Mouse (Mus musculus): ENCODE results near the gene Cd300ld2. TPM values are rescaled to one million over a fixed set of nuclear protein-coding genes. Genes with fewer than 3 reads are reported as not detected.
"Not testable (repeated sequence)": the region's sequence is repeated elsewhere in the genome, so short reads cannot be mapped to it uniquely, and the experiment has no call there.

Cd300ld2 gene
- not detected in 2 replicates for polyA plus RNA-seq (2016; fragmentation: Nextera tagmentation; extraction: Ambion mirVana)

DNA sequence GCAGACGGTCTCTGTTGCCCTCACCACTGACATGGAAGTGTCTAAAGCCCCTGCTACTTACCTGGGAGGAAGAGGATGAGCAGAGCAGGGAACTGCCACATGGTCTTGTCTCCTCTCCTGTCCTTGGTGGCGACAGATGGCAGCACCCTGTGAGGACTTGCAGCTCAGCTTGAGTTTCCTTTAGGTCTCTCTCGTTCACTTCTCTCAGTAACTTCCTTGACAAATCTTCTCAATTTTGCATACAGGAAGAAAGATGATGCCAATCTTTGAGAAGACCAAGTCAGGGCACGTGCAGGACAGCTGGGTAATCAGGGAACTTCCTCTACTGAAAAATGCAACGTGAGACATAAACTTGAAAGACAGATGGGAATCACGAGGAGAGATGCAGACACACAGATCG is at the start of gene Cd300ld2:
Gene Cd300ld2, minus strand, starts transcription at position 101 of the 400 bp plus-strand sequence.
- not testable (repeated sequence) for H3K9me3 ChIP-seq; ATAC-seq (ENCODE audit: insufficient number of reproducible peaks, insufficient read depth, low FRiP score, low TSS enrichment, low read depth); H3K36me3 ChIP-seq; H3K4me1 ChIP-seq (replicated peaks); H3K4me3 ChIP-seq (replicated peaks); H3K9ac ChIP-seq (replicated peaks); H3K27me3 ChIP-seq; H3K27ac ChIP-seq; H3K4me2 ChIP-seq
- WGBS, result no CpG with 5 or more reads among the region's 7 CpGs

DNA sequence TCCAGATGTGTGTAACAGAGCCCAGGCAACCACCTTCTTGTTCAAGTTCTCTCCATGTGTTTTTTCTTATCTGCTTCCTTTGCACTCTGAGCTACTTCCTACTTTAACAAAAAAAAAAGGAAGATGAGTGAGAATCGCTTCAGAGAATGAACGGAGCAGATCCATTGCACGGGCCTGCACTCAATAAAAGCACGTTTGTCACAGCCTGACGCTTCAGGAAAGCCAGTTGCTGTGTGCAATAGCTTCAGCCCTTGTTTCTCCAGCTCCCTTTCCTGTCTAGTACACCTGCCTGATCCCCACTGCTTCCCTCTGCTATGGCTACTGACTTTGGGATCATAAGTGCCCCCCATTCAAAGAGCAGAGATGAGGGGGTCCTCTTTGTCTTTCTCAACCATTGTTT is 46.1 kb upstream of the Cd300ld2 start, which contains the start of gene Cd300e:
Gene Cd300e, minus strand, starts transcription at position 101 of the 400 bp plus-strand sequence.
- H3K4me2 ChIP-seq, result no peak within 1 kb of the TSS
- H3K36me3 ChIP-seq, result no peaks in the 10 kb centered on the region
- H3K9ac ChIP-seq (replicated peaks), result no peak within 1 kb of the TSS
- 42% methylated on average over 5 of the region's 5 CpGs for WGBS
- no peaks in the 10 kb centered on the region for H3K4me1 ChIP-seq (replicated peaks)
- ATAC-seq (ENCODE audit: insufficient number of reproducible peaks, insufficient read depth, low FRiP score, low TSS enrichment, low read depth), result no peak
- H3K27me3 ChIP-seq, result peaks cover 7% of the 10 kb centered on the region
- no peaks in the 10 kb centered on the region for H3K9me3 ChIP-seq
- no peak within 1 kb of the TSS for H3K27ac ChIP-seq
- no peak within 1 kb of the TSS for H3K4me3 ChIP-seq (replicated peaks)

DNA sequence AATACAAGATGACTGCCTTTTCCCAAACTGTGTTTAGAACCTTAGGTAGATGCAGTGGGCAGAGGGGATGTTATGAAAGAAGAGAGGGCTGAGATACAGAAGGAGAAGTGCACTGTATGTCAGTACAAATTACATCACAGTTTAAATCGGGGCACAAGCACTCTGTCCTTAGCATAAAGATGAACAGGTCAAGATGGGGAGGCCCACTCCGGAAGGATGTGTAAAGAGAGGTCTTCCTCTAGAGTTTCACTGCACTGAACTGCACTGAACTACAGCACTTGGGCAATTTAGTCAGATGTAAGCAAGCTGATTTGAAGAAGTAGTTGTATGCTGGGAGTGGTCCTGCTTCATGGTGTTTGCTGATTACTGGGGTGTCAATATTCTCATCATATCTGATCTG is 43.8 kb upstream of the Cd300ld2 start:
- H3K27me3 ChIP-seq, result peaks cover 7% of the 10 kb centered on the region; the same call in 1 of the 2 replicates
- ATAC-seq (ENCODE audit: insufficient number of reproducible peaks, insufficient read depth, low FRiP score, low TSS enrichment, low read depth), result no peak

DNA sequence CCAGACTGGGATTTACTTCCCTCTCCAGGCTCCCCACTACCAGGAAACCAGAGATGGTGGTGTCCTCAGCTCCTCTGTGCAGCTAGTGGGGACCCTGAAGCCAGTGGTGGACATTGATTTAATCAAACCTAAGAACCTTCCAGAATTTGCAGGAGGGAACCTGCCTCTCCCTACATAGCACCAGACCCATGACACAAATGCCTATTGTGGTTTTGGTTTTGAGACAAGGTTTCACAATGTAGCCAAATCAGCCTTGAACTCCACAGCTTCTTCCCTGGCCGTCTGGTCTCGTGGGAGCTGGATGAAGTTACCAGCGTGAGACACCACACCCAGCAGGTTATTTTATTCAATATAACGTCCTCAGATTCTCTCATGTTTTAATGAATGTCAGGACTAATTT is 42.7 kb upstream of the Cd300ld2 start:
- Histone ChIP-seq H3K27ac (no peak overlapping the region), H3K36me3 (no peaks in the 10 kb centered on the region), H3K27me3 (peaks cover 7% of the 10 kb centered on the region; the same call in 1 of the 2 replicates), H3K9me3 (no peaks in the 10 kb centered on the region), H3K4me1 (replicated peaks) (no peaks in the 10 kb centered on the region), H3K4me3 (replicated peaks) (no peak overlapping the region), H3K4me2 (no peak overlapping the region), H3K9ac (replicated peaks) (no peak overlapping the region)
- 71% methylated on average over 4 of the region's 4 CpGs for WGBS
- ATAC-seq (ENCODE audit: insufficient number of reproducible peaks, insufficient read depth, low FRiP score, low TSS enrichment, low read depth), result no peak

More for the DNA sequence above, 43.8 kb upstream of the Cd300ld2 start:
- Histone ChIP-seq H3K9me3 (no peaks in the 10 kb centered on the region), H3K27ac (no peak overlapping the region), H3K4me2 (no peak overlapping the region), H3K9ac (replicated peaks) (no peak overlapping the region), H3K36me3 (no peaks in the 10 kb centered on the region), H3K4me1 (replicated peaks) (no peaks in the 10 kb centered on the region), H3K4me3 (replicated peaks) (no peak overlapping the region)
- WGBS, result 76% methylated on average over 2 of the region's 2 CpGs

DNA sequence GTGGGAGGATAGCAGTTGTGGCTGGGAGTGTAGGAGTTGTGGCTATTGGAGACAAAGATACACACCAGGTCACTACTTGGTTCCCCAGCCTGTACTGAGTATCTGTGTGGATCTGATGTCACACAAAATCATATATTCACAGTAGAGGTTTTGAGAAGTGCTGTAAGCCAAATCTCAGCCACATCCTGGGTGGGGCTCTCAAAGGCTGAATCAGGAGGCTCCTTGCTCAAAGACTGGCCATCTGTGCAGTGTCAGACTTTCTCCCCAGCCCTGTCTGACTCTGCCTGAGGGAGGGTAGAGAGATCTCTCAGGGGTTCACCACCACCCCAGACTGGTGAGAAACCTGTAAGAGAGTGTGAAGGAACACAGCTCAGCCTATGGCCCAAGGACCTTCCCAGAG is 38.5 kb upstream of the Cd300ld2 start:
- no peaks in the 10 kb centered on the region for H3K4me1 ChIP-seq (replicated peaks)
- H3K9ac ChIP-seq (replicated peaks), result no peak overlapping the region
- no peak overlapping the region for H3K4me2 ChIP-seq
- H3K4me3 ChIP-seq (replicated peaks), result no peak overlapping the region
- no peak for ATAC-seq (ENCODE audit: insufficient number of reproducible peaks, insufficient read depth, low FRiP score, low TSS enrichment, low read depth)
- peaks cover 3% of the 10 kb centered on the region for H3K27me3 ChIP-seq
- no peaks in the 10 kb centered on the region for H3K36me3 ChIP-seq
- H3K9me3 ChIP-seq, result no peaks in the 10 kb centered on the region
- no peak overlapping the region for H3K27ac ChIP-seq

DNA sequence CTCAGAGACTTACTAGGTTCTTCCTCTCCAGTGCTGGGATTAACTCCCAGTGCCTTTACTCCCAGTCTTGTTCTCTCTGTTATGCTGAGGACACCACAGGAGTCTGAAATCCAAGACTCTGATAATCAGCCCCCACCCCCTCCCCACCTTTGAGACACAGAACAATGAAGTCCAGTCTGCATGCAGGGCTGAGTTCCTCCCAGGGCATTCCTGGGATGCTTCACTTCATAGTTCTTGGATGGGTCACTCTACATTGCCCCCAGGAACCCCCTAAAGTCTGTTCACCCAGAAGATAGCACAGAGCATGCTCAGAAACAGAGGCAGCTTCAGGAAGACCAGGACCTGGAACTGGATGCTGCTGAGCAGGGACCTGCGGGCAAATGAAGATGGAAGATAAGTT is 37.0 kb upstream of the Cd300ld2 start:
- H3K27me3 ChIP-seq, result no peaks in the 10 kb centered on the region; the same call in 1 of the 2 replicates
- no peak overlapping the region for H3K4me3 ChIP-seq (replicated peaks)
- WGBS, result 89% methylated on average over 1 of the region's 1 CpGs
- no peaks in the 10 kb centered on the region for H3K9me3 ChIP-seq
- H3K27ac ChIP-seq, result no peak overlapping the region
- no peaks in the 10 kb centered on the region for H3K4me1 ChIP-seq (replicated peaks)
- H3K9ac ChIP-seq (replicated peaks), result no peak overlapping the region
- H3K36me3 ChIP-seq, result no peaks in the 10 kb centered on the region
- no peak for ATAC-seq (ENCODE audit: insufficient number of reproducible peaks, insufficient read depth, low FRiP score, low TSS enrichment, low read depth)
- H3K4me2 ChIP-seq, result no peak overlapping the region

DNA sequence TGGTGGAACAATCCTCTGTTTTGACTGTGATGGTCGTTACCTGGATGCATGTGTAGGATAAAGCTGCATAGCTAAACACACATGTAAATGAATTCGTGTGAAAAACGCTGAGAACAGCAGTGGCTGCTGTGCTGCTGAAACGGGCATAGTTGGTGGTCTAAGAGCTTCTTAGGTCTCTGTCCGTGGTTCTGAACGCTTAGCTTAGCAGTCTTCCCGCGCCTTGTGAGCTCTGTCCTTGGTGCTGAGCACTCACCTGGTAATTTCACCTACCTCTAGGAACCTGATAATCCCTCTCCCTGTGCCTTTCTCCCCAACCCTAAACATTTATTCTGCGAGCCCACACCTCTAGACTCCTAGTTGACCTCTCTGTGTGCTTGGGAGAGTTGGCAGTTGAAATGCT is 36.2 kb upstream of the Cd300ld2 start:
- Histone ChIP-seq H3K27me3 (no peaks in the 10 kb centered on the region; the same call in 1 of the 2 replicates), H3K4me1 (replicated peaks) (no peaks in the 10 kb centered on the region), H3K9ac (replicated peaks) (no peak overlapping the region), H3K9me3 (no peaks in the 10 kb centered on the region), H3K4me3 (replicated peaks) (no peak overlapping the region), H3K4me2 (no peak overlapping the region), H3K36me3 (no peaks in the 10 kb centered on the region), H3K27ac (no peak overlapping the region)
- ATAC-seq (ENCODE audit: insufficient number of reproducible peaks, insufficient read depth, low FRiP score, low TSS enrichment, low read depth), result no peak
- 2% methylated on average over 9 of the region's 9 CpGs for WGBS

DNA sequence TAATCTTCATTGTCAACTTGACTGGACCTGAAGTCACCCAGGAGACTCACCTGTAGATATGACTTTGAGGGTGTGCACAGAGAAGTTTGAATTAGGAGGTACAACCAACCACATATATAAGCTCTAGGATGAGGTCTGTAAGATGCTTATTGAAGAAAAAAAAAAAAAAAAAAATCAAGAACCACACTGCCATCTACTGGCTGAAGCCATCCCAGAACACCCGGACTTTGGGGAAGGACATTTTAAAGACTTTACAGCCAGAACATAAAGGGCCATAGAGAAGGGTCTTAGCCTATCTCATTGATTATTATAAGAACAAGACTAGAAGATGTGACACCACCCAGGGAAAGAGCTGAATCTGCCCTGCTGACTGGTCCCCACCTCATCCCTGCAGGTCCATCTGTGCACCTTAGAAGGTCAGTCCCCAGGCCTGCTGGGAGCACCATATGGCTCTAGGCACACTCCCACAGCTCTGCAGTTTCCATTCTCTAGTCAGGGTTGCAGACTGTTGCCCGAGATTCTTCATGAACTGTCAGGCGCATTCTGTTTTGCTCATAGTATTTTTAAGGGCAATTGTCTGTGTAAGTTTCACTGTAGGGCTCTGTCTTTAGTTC is 33.4 kb upstream of the Cd300ld2 start:
- ATAC-seq (ENCODE audit: insufficient number of reproducible peaks, insufficient read depth, low FRiP score, low TSS enrichment, low read depth), result no peak
- H3K9me3 ChIP-seq, result no peaks in the 10 kb centered on the region
- no peak overlapping the region for H3K4me2 ChIP-seq
- no peak overlapping the region for H3K27ac ChIP-seq
- H3K27me3 ChIP-seq, result no peaks in the 10 kb centered on the region; the same call in 1 of the 2 replicates
- no peak overlapping the region for H3K9ac ChIP-seq (replicated peaks)
- 38% methylated on average over 3 of the region's 3 CpGs for WGBS
- no peak overlapping the region for H3K4me3 ChIP-seq (replicated peaks)
- H3K36me3 ChIP-seq, result no peaks in the 10 kb centered on the region
- H3K4me1 ChIP-seq (replicated peaks), result no peaks in the 10 kb centered on the region

DNA sequence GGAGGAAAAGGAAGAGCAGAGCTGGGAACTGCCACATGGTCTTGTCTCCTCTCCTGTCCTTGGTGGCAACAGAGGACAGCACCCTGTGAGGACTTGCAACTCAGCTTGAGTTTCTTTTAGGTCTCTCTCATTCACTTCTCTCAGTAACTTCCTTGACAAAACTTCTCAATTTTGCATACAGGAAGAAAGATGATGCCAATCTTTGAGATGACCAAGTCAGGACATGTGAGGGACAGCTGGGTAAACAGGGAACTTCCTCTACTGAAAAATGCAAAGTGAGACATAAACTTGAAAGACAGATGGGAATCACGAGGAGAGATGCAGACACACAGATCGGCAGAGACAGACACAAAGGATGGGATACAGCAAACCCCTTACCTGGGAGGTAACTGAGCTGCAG is 32.3 kb upstream of the Cd300ld2 start, which contains the start of gene Cd300ld3:
Gene Cd300ld3, minus strand, starts transcription at position 151 of the 400 bp plus-strand sequence.
- 83% methylated on average over 2 of the region's 2 CpGs for WGBS

DNA sequence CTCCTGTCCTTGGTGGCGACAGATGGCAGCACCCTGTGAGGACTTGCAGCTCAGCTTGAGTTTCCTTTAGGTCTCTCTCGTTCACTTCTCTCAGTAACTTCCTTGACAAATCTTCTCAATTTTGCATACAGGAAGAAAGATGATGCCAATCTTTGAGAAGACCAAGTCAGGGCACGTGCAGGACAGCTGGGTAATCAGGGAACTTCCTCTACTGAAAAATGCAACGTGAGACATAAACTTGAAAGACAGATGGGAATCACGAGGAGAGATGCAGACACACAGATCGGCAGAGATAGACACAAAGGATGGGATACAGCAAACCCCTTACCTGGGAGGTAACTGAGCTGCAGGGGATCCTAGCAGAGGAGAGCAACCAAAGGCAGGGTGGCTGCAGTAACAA is 21.7 kb upstream of the Cd300ld2 start, which contains the start of gene Cd300ld5:
Gene Cd300ld5, minus strand, starts transcription at position 101 of the 400 bp plus-strand sequence.
- not testable (repeated sequence) for H3K4me2 ChIP-seq; H3K9ac ChIP-seq (replicated peaks); H3K4me1 ChIP-seq (replicated peaks); H3K4me3 ChIP-seq (replicated peaks); H3K9me3 ChIP-seq; H3K36me3 ChIP-seq; H3K27me3 ChIP-seq; H3K27ac ChIP-seq; ATAC-seq (ENCODE audit: insufficient number of reproducible peaks, insufficient read depth, low FRiP score, low TSS enrichment, low read depth)
- no CpG with 5 or more reads among the region's 6 CpGs for WGBS

More for the DNA sequence above, 32.3 kb upstream of the Cd300ld2 start, which contains the start of gene Cd300ld3:
- H3K4me1 ChIP-seq (replicated peaks), result no peaks in the 10 kb centered on the region
- H3K27ac ChIP-seq, result no peak within 1 kb of the TSS
- no peaks in the 10 kb centered on the region; the same call in 1 of the 2 replicates for H3K27me3 ChIP-seq
- no peak within 1 kb of the TSS for H3K4me2 ChIP-seq
- no peak for ATAC-seq (ENCODE audit: insufficient number of reproducible peaks, insufficient read depth, low FRiP score, low TSS enrichment, low read depth)
- H3K4me3 ChIP-seq (replicated peaks), result no peak within 1 kb of the TSS
- no peak within 1 kb of the TSS for H3K9ac ChIP-seq (replicated peaks)
- no peaks in the 10 kb centered on the region for H3K36me3 ChIP-seq
- no peaks in the 10 kb centered on the region for H3K9me3 ChIP-seq

DNA sequence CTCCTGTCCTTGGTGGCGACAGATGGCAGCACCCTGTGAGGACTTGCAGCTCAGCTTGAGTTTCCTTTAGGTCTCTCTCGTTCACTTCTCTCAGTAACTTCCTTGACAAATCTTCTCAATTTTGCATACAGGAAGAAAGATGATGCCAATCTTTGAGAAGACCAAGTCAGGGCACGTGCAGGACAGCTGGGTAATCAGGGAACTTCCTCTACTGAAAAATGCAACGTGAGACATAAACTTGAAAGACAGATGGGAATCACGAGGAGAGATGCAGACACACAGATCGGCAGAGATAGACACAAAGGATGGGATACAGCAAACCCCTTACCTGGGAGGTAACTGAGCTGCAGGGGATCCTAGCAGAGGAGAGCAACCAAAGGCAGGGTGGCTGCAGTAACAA is 10.9 kb upstream of the Cd300ld2 start, which contains the start of gene Cd300ld4:
Gene Cd300ld4, minus strand, starts transcription at position 101 of the 400 bp plus-strand sequence.
- not testable (repeated sequence) for H3K9ac ChIP-seq (replicated peaks); H3K9me3 ChIP-seq; H3K27me3 ChIP-seq; H3K4me1 ChIP-seq (replicated peaks); H3K4me3 ChIP-seq (replicated peaks); H3K27ac ChIP-seq; H3K36me3 ChIP-seq; ATAC-seq (ENCODE audit: insufficient number of reproducible peaks, insufficient read depth, low FRiP score, low TSS enrichment, low read depth); H3K4me2 ChIP-seq
- WGBS, result no CpG with 5 or more reads among the region's 6 CpGs

DNA sequence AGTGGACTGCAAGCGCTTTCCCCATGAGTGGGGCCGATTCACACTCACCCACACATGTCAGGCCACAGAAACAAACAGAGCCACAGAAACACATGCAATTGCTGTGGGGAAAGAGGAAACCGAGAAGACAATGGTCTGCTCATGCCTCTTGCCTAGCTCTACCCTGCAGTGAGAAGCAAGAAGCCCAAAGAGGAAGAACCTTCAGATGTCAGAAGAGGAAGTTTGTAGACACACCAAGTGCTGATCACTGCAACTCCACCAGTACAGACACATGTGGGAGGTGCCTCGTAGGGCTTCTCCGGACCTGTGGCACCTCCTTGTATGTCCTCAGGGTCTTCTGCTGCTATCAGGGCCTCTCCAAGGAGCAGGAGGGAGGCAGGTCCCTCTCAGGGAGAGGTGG is 11.9 kb downstream of the Cd300ld2 start:
- peaks cover 3% of the 10 kb centered on the region; the same call in 1 of the 2 replicates for H3K27me3 ChIP-seq

More for the DNA sequence above, 11.9 kb downstream of the Cd300ld2 start:
- Histone ChIP-seq H3K4me1 (replicated peaks) (no peaks in the 10 kb centered on the region), H3K27ac (no peak overlapping the region), H3K4me2 (no peak overlapping the region), H3K4me3 (replicated peaks) (no peak overlapping the region), H3K9ac (replicated peaks) (no peak overlapping the region), H3K36me3 (no peaks in the 10 kb centered on the region), H3K9me3 (no peaks in the 10 kb centered on the region)
- no peak for ATAC-seq (ENCODE audit: insufficient number of reproducible peaks, insufficient read depth, low FRiP score, low TSS enrichment, low read depth)
- 78% methylated on average over 5 of the region's 5 CpGs for WGBS

All from limb, embryonic 12.5 days (tissue).